Mouse (Mus musculus): Measurements from ENCODE around the gene Comt. TPM values are rescaled to one million over a fixed set of nuclear protein-coding genes. Genes with fewer than 3 reads are reported as not detected.
A peak's percentile ranks its signal among the peaks of the same experiment; 100 is the strongest.

Gene Comt
- polyA plus RNA-seq, 1 experiment from 2014 or later, result 127 TPM

- no peak overlapping the region for H3K4me3 ChIP-seq (ENCODE audit: low read length)
- ATAC-seq (ENCODE audit: low FRiP score, low TSS enrichment), result no peak
- H3K27me3 ChIP-seq (ENCODE audit: insufficient read depth, low read length), result no peaks in the 10 kb centered on the region
- H3K27ac ChIP-seq (ENCODE audit: low read length), result peak overlapping the region; percentile 77
- WGBS, result 40% methylated on average over 3 of the region's 3 CpGs
- peak overlapping the region; percentile 9; the same call in 1 of the 2 replicates for H3K9ac ChIP-seq (replicated peaks; ENCODE audit: low read length)
- H3K4me1 ChIP-seq (ENCODE audit: insufficient read depth, low read length), result peaks cover 20% of the 10 kb centered on the region
- H3K36me3 ChIP-seq (ENCODE audit: insufficient read depth, low read length), result peaks cover 13% of the 10 kb centered on the region
- no peak overlapping the region for H3K4me2 ChIP-seq (replicated peaks; ENCODE audit: low read depth, low read length)
- H3K9me3 ChIP-seq (ENCODE audit: low read length), result no peaks in the 10 kb centered on the region
Measured at GRCm38 (mm10) chr16:18416837-18417236, 9.8 kb downstream of the Comt start.

GRCm38 (mm10) chr16:18416094-18416761 is 10.4 kb downstream of the Comt start:
- Histone ChIP-seq H3K27me3 (ENCODE audit: insufficient read depth, low read length) (no peaks in the 10 kb centered on the region), H3K9ac (replicated peaks; ENCODE audit: low read length) (peak overlapping the region; percentile 9; the same call in 1 of the 2 replicates), H3K27ac (ENCODE audit: low read length) (peak overlapping the region; percentile 77), H3K36me3 (ENCODE audit: insufficient read depth, low read length) (peaks cover 8% of the 10 kb centered on the region), H3K9me3 (ENCODE audit: low read length) (no peaks in the 10 kb centered on the region), H3K4me1 (ENCODE audit: insufficient read depth, low read length) (peaks cover 26% of the 10 kb centered on the region), H3K4me3 (ENCODE audit: low read length) (no peak overlapping the region), H3K4me2 (replicated peaks; ENCODE audit: low read depth, low read length) (no peak overlapping the region)
- WGBS, result 45% methylated on average over 18 of the region's 18 CpGs
- ATAC-seq (ENCODE audit: low FRiP score, low TSS enrichment), result peak; percentile 24; the same call in 1 of the 2 replicates

DNA sequence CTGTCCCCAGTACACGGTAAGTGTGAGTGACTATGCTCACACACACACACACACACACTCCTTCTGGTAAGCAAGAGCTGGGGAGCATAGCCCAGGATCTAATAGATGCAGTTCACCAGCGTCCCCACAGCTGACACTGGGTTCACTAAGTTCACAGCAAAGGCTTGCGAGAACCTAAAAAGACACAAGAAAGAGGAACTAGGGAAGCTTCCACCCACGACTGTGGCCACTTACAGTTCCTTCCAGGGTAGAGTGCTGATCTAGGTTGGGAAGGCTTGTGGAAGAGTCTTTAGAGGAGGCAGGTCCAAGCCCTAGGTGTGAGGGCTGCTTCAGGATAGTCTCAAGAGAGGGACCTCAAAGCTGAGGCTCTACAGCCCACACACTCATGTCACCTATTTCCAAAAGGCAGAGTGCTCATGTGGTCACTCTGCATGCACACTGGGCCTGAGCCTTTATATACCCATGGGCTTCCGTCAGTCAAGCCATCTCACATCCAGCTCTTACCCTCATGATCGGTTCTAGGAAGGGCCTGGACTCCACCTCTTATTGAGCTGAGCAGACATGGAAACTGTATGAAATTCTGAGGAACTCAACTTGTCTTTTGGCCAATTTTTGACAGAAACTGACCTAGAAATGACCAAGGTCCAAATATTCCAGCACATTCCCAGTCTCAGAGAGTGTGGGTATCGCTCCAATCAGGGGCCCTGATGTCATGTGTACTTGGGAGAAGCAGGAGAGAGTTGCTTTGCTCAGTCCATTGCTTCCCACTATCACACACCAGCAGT is 13.4 kb downstream of the Comt start:
- no peak overlapping the region for H3K27ac ChIP-seq (ENCODE audit: low read length)
- WGBS, result 91% methylated on average over 7 of the region's 7 CpGs
- no peak for ATAC-seq (ENCODE audit: low FRiP score, low TSS enrichment)

DNA sequence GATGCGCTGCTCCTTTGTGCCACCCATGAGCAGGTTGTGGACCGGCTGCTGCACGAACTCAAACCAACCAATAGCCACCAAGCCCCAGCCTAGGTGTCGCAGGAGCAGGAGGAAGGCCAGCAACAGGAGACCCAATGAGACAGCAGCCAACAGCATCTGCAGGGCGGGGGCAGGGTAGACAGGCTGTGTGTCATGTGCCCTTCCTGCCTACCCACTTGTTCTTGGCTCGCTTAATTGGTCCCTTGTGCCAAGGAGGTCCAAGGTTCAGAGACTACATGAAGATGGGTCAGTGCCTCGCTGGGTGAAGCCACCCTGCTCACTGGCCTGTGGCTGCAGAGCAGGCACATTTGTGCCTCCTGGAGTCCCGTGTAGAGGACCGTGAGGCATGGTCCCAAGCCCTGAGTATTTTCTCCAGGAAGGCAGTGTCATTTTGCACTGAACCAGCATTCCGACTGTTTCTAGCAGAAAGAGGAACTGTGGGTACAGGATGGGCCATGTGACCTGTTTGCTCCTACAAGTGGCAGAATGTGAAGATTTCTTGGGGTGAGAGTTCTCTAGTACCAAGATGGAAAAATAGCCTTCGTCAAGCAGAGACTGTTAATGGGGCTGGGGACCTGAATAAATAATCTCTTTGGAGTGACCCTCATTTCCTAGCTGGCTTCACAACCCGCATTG is 14.7 kb downstream of the Comt start:
- Histone ChIP-seq H3K9ac (replicated peaks; ENCODE audit: low read length) (no peak overlapping the region), H3K27me3 (ENCODE audit: insufficient read depth, low read length) (no peaks in the 10 kb centered on the region), H3K4me2 (replicated peaks; ENCODE audit: low read depth, low read length) (no peak overlapping the region), H3K4me3 (ENCODE audit: low read length) (no peak overlapping the region), H3K4me1 (ENCODE audit: insufficient read depth, low read length) (peaks cover 42% of the 10 kb centered on the region), H3K36me3 (ENCODE audit: insufficient read depth, low read length) (peaks cover 26% of the 10 kb centered on the region), H3K9me3 (ENCODE audit: low read length) (no peaks in the 10 kb centered on the region), H3K27ac (ENCODE audit: low read length) (peak overlapping the region; percentile 67)
- 76% methylated on average over 12 of the region's 12 CpGs for WGBS
- peak; percentile 58 for ATAC-seq (ENCODE audit: low FRiP score, low TSS enrichment)

More for the DNA sequence above, 13.4 kb downstream of the Comt start:
- H3K9me3 ChIP-seq (ENCODE audit: low read length), result no peaks in the 10 kb centered on the region
- no peak overlapping the region for H3K4me2 ChIP-seq (replicated peaks; ENCODE audit: low read depth, low read length)
- no peaks in the 10 kb centered on the region for H3K27me3 ChIP-seq (ENCODE audit: insufficient read depth, low read length)
- H3K36me3 ChIP-seq (ENCODE audit: insufficient read depth, low read length), result peaks cover 19% of the 10 kb centered on the region
- H3K4me3 ChIP-seq (ENCODE audit: low read length), result no peak overlapping the region
- no peak overlapping the region for H3K9ac ChIP-seq (replicated peaks; ENCODE audit: low read length)
- H3K4me1 ChIP-seq (ENCODE audit: insufficient read depth, low read length), result peaks cover 43% of the 10 kb centered on the region

GRCm38 (mm10) chr16:18411026-18411649 is 15.5 kb downstream of the Comt start:
- 61% methylated on average over 13 of the region's 13 CpGs for WGBS
- H3K4me1 ChIP-seq (ENCODE audit: insufficient read depth, low read length), result peaks cover 34% of the 10 kb centered on the region
- 0 out of 2 replicates have a peak overlapping the region, but pooled peaks have one; percentile 31 for H3K9ac ChIP-seq (replicated peaks; ENCODE audit: low read length)
- H3K27ac ChIP-seq (ENCODE audit: low read length), result peak overlapping the region; percentile 67
- no peak overlapping the region for H3K4me3 ChIP-seq (ENCODE audit: low read length)
- H3K27me3 ChIP-seq (ENCODE audit: insufficient read depth, low read length), result no peaks in the 10 kb centered on the region
- H3K9me3 ChIP-seq (ENCODE audit: low read length), result no peaks in the 10 kb centered on the region
- no peak overlapping the region for H3K4me2 ChIP-seq (replicated peaks; ENCODE audit: low read depth, low read length)
- peak; percentile 57 for ATAC-seq (ENCODE audit: low FRiP score, low TSS enrichment)
- H3K36me3 ChIP-seq (ENCODE audit: insufficient read depth, low read length), result peaks cover 26% of the 10 kb centered on the region

- peak overlapping the region; percentile 67; the same call in 1 of the 2 replicates for H3K27ac ChIP-seq (ENCODE audit: low read length)
- H3K4me3 ChIP-seq (ENCODE audit: low read length), result no peak overlapping the region
- peaks cover 27% of the 10 kb centered on the region for H3K4me1 ChIP-seq (ENCODE audit: insufficient read depth, low read length)
- no peaks in the 10 kb centered on the region for H3K9me3 ChIP-seq (ENCODE audit: low read length)
- H3K36me3 ChIP-seq (ENCODE audit: insufficient read depth, low read length), result peaks cover 23% of the 10 kb centered on the region
- no peak overlapping the region for H3K4me2 ChIP-seq (replicated peaks; ENCODE audit: low read depth, low read length)
- no peaks in the 10 kb centered on the region for H3K27me3 ChIP-seq (ENCODE audit: insufficient read depth, low read length)
- 70% methylated on average over 5 of the region's 5 CpGs for WGBS
- peak; percentile 1; the same call in 1 of the 2 replicates for ATAC-seq (ENCODE audit: low FRiP score, low TSS enrichment)
- no peak overlapping the region; the same call in 1 of the 2 replicates for H3K9ac ChIP-seq (replicated peaks; ENCODE audit: low read length)
Measured at GRCm38 (mm10) chr16:18410418-18410817, 16.2 kb downstream of the Comt start.

- Histone ChIP-seq H3K4me2 (replicated peaks; ENCODE audit: low read depth, low read length) (no peak overlapping the region), H3K36me3 (ENCODE audit: insufficient read depth, low read length) (peaks cover 21% of the 10 kb centered on the region), H3K9me3 (ENCODE audit: low read length) (no peaks in the 10 kb centered on the region), H3K4me1 (ENCODE audit: insufficient read depth, low read length) (peaks cover 27% of the 10 kb centered on the region), H3K27ac (ENCODE audit: low read length) (no peak overlapping the region), H3K9ac (replicated peaks; ENCODE audit: low read length) (no peak overlapping the region; the same call in 1 of the 2 replicates), H3K4me3 (ENCODE audit: low read length) (no peak overlapping the region), H3K27me3 (ENCODE audit: insufficient read depth, low read length) (no peaks in the 10 kb centered on the region)
- WGBS, result 61% methylated on average over 4 of the region's 4 CpGs
- ATAC-seq (ENCODE audit: low FRiP score, low TSS enrichment), result no peak
Measured at GRCm38 (mm10) chr16:18409776-18410175, 16.9 kb downstream of the Comt start.

DNA sequence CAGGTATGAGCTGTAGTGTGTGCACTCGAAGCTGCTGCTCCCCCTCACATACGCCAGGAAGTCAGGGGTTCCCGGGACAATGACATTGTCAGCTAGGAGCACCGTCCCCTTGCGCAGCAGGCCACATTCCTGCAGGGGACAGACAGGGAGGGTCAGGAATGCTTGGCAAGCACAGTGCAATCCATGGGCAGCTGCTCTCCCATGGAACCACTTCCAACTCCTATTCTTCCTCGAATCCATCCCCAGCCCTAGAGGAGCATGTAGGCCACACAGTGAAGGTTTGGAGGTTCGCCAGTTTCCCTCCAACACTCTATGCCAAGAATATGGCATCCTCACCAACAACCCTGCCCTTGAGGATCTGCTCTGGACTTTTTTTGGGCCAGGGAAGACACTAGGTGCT is 18.7 kb downstream of the Comt start:
- Histone ChIP-seq H3K9ac (replicated peaks; ENCODE audit: low read length) (no peak overlapping the region), H3K4me3 (ENCODE audit: low read length) (no peak overlapping the region), H3K27me3 (ENCODE audit: insufficient read depth, low read length) (no peaks in the 10 kb centered on the region), H3K27ac (ENCODE audit: low read length) (no peak overlapping the region), H3K4me2 (replicated peaks; ENCODE audit: low read depth, low read length) (no peak overlapping the region), H3K4me1 (ENCODE audit: insufficient read depth, low read length) (peaks cover 27% of the 10 kb centered on the region), H3K36me3 (ENCODE audit: insufficient read depth, low read length) (peaks cover 23% of the 10 kb centered on the region), H3K9me3 (ENCODE audit: low read length) (no peaks in the 10 kb centered on the region)
- ATAC-seq (ENCODE audit: low FRiP score, low TSS enrichment), result no peak
- 81% methylated on average over 7 of the region's 7 CpGs for WGBS

DNA sequence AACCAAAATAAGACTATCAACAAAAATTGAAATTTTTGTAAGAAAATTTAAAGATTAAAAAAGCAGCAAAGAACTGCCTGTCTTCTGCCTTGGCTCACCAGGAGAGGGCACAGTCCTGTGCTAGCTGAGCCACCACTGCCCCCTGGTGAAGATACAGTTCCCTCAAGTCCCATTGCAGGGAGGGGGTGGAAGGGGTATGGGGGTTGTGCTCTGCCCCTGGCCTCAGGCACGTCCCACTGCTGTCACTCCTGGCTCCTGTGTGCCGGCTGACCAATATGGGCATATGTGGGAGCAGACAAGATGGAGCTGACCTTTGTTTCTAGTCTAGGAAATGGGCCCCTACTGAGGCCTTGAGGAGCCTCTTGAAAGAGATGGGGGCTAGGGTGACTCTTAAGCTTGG is 20.4 kb downstream of the Comt start:
- no peak overlapping the region for H3K9ac ChIP-seq (replicated peaks; ENCODE audit: low read length)
- 7% methylated on average over 2 of the region's 2 CpGs for WGBS
- no peaks in the 10 kb centered on the region for H3K9me3 ChIP-seq (ENCODE audit: low read length)
- H3K4me3 ChIP-seq (ENCODE audit: low read length), result no peak overlapping the region
- ATAC-seq (ENCODE audit: low FRiP score, low TSS enrichment), result peak; percentile 40; the same call in 1 of the 2 replicates
- H3K27ac ChIP-seq (ENCODE audit: low read length), result no peak overlapping the region
- H3K27me3 ChIP-seq (ENCODE audit: insufficient read depth, low read length), result no peaks in the 10 kb centered on the region
- H3K4me2 ChIP-seq (replicated peaks; ENCODE audit: low read depth, low read length), result no peak overlapping the region
- H3K4me1 ChIP-seq (ENCODE audit: insufficient read depth, low read length), result peaks cover 17% of the 10 kb centered on the region
- H3K36me3 ChIP-seq (ENCODE audit: insufficient read depth, low read length), result peaks cover 37% of the 10 kb centered on the region
